Mouse (Mus musculus) forebrain, postnatal 0 days (tissue): ENCODE measurements around the gene Kidins220. TPM values are rescaled to one million over a fixed set of nuclear protein-coding genes. Genes with fewer than 3 reads are reported as not detected.
A peak's percentile ranks its signal among the peaks of the same experiment; 100 is the strongest.

Experiments
- ATAC-seq: fragments of 200-750 bp; cut with Nextera tagmentation; 2 replicates; pipeline ENCODE4 v1.8.0; 2017; ENCODE audit warnings: mild to moderate bottlenecking, moderate library complexity
- DNase-seq: peaks from one replicate; pipeline ENCODE4 v3.0.0-alpha.2; 2015
- H3K27ac ChIP-seq: fragments of 300-500 bp; sonication (generic); 2 replicates; pipeline ENCODE4 v1.5.1; 2014; ENCODE audit warnings: low read depth, mild to moderate bottlenecking, antibody characterized with exemption, low read length, moderate library complexity, mixed read lengths
- H3K27me3 ChIP-seq: fragments of 300-500 bp; sonication (generic); 2 replicates; pipeline ENCODE4 v1.6.1; 2014; ENCODE audit warnings: mild to moderate bottlenecking, low read length, mixed read lengths; ENCODE audit not compliant: insufficient read depth
- H3K36me3 ChIP-seq: fragments of 300-500 bp; sonication (generic); 2 replicates; pipeline ENCODE4 v1.6.1; 2014; ENCODE audit warnings: mild to moderate bottlenecking, moderate library complexity; ENCODE audit not compliant: insufficient read depth
- H3K4me1 ChIP-seq: fragments of 300-500 bp; sonication (generic); 2 replicates; pipeline ENCODE4 v1.6.1; 2014; ENCODE audit warnings: antibody characterized with exemption; ENCODE audit not compliant: insufficient read depth
- H3K4me2 ChIP-seq: fragments of 300-500 bp; sonication (generic); 2 replicates; pipeline ENCODE4 v1.6.1; 2014; ENCODE audit warnings: low read depth, mild to moderate bottlenecking, moderate library complexity
- H3K4me3 ChIP-seq: fragments of 300-500 bp; sonication (generic); 2 replicates; pipeline ENCODE4 v1.5.1; 2014; ENCODE audit warnings: low read depth, low read length, mixed read lengths
- H3K9ac ChIP-seq: fragments of 300-500 bp; sonication (generic); 2 replicates; pipeline ENCODE4 v1.6.1; 2014; ENCODE audit warnings: mild to moderate bottlenecking
- H3K9me3 ChIP-seq: fragments of 300-500 bp; sonication (generic); 2 replicates; pipeline ENCODE4 v1.6.1; 2016; ENCODE audit warnings: low read length
- CTCF ChIP-seq: sonication (generic); IDR thresholded peaks from 2 replicates; pipeline ENCODE4 v1.5.1; 2016; ENCODE audit warnings: antibody characterized with exemption, control low read depth, low read depth
- whole genome bisulfite sequencing: fragments of 180-500 bp; shearing (Covaris S2); extraction: QIAGEN DNeasy Blood & Tissue Kit; methylation state at CpG from one replicate; pipeline ENCODE4 v1.1.7; 2014; 5-methylcytosine and 5-hydroxymethylcytosine counted together
- polyA plus RNA-seq: library from polyadenylated mRNA; unstranded; fragments of >200 nt; fragmentation: Nextera tagmentation; extraction: Ambion mirVana; gene quantifications from 2 replicates; pipeline ENCODE4 v1.2.1, GENCODE M21; 2015
- total RNA-seq: library from RNA; depleted of rRNA; stranded (reverse); fragments of >200 nt; gene quantifications from 2 replicates; pipeline ENCODE4 v1.2.3, GENCODE M21; 2014

Kidins220 gene
- total and polyA plus RNA-seq, 2 experiments from 2014 or later, result 103 to 394 TPM

DNA sequence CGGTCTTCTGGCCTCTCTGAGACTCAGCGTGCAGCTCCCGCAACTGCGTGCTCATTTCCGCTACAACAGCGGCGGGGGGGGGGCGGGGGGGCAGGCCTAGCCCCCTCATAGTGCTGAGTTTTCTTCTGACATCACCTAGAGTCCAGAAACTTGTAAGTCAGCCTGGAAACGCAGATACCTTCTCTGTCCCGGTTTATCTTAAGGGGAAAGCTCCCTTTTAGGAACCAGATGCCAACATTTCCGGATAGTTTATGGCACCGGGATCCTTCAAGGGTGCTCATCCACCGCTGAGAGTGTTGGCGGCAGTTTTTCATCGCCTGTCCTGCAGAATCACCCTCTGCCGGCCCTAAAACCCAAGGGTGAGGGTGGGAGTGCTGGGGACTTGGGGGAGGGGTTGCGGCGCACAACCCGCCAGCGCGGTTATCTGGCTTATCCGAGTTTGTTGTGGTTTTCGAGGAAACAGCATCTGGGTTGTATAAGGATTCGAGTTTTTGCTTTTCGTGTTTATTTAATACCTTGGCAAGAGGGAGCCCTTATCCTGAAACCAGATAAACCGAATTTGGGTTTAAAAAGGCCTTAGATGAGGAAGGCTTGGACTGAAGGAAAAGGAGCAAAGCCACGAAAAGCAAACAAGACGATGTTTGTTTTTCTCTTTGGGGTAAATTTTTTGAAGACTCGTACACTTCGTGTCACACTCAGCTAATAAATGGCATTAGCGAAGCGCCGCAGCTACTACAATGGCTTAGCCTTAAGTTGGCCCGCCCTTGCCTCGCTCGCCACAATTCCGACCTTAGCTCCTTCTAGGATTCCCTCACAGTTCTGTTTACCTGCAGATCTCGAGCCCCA, 125.1 kb downstream of the Kidins220 start:
- Histone ChIP-seq H3K4me3 (peak overlapping the region; percentile 69), H3K4me2 (peak overlapping the region; percentile 95), H3K4me1 (peaks cover 22% of the 10 kb centered on the region), H3K9me3 (no peaks in the 10 kb centered on the region), H3K27me3 (no peaks in the 10 kb centered on the region), H3K9ac (peak overlapping the region; percentile 71), H3K27ac (peak overlapping the region; percentile 92), H3K36me3 (no peaks in the 10 kb centered on the region)
- DNase-seq (peak; percentile 67), ATAC-seq (no peak)
- 2% methylated on average over 38 of the region's 38 CpGs for WGBS
- TF ChIP-seq CTCF, result no peak

DNA sequence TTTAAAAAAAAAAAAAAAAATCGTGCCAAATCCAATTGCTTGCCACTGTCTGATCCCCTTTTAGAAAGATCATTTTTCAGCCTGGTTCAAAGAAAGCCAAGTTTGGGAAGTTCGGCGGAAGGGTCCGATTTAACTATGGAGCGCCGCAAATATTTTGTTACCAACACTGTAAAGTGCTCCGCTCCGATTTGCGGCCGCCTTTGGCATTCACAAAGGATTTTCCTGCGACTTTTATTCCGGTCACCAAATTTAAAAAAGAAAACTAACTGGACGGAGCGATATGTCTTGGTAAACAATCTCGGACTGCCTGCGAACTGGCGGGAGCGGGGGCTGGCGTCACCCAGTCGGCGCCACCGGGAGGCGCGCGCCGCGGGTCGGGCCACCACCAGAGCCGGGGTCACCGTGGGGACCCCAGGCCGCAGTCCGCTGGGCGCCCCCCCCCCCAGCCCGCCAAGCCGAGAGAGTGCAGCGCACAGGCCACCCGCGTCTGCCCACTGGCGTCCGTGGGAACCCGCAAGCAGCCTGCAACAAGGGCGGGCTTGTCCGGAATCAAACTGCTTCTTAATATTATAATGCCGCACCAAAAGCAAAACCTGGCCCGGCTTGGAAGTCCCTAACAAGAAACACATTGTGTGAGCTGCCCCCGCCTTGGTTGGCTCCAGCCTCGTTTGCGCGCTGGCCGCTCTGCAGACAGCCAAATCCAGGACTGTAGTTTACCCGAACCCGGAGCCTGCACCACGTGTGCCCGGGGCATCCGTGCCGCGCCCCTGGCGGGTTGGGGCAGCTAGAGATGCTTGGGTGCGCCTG, 125.9 kb downstream of the Kidins220 start:
- peak overlapping the region; percentile 92 for H3K27ac ChIP-seq
- no peak for TF ChIP-seq CTCF
- H3K4me2 ChIP-seq, result peak overlapping the region; percentile 95
- H3K9me3 ChIP-seq, result no peaks in the 10 kb centered on the region
- ATAC-seq (no peak), DNase-seq (peak; percentile 58)
- peaks cover 22% of the 10 kb centered on the region for H3K4me1 ChIP-seq
- no peaks in the 10 kb centered on the region for H3K27me3 ChIP-seq
- H3K4me3 ChIP-seq, result peak overlapping the region; percentile 69
- peak overlapping the region; percentile 71 for H3K9ac ChIP-seq
- H3K36me3 ChIP-seq, result no peaks in the 10 kb centered on the region
- 2% methylated on average over 55 of the region's 59 CpGs for WGBS

DNA sequence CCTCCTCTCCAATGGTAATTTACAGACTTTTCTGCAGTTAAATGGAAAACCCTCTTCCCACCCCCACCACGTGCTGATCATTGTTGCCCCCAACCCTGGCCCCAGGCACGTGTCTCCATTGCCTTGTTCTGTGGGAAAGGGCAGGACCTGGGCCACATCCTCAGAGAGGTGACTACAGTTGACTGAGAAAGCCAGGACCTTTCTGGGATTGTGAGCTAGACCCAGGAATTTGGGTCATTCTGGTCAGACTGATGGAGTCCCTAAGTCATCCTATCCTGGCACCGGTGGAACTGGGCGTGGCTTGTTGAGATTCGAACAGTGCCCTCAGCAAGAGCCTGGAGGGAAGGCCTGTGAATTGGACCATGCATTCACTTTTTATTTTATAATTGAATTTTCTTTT, 126.7 kb downstream of the Kidins220 start:
- WGBS, result 29% methylated on average over 5 of the region's 5 CpGs
- no peak overlapping the region for H3K27ac ChIP-seq

DNA sequence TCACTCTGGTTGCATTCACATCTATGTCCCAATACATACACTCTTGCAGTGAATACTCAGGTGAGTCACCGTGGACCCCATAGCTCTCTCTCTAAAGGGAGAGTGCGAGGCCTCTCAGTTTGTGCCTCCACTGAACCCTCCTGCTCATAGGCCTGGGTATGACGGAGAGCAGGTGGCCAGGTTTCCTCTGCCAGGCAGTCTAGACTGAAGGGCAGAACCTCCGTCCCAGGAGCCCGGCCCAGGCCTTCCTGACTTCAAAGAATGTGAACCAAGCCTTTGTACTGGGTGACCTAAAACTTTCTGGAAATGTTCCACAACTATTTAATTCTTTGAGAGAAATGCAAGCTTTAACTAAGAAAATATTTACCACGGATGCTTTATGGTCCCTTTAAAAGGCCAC, 129.2 kb downstream of the Kidins220 start:
- ATAC-seq (no peak), DNase-seq (no peak)
- WGBS, result 78% methylated on average over 6 of the region's 6 CpGs
- H3K27ac ChIP-seq, result no peak overlapping the region
- no peaks in the 10 kb centered on the region for H3K9me3 ChIP-seq
- 0 out of 2 replicates have a peak, but pooled peaks cover 7% of the 10 kb centered on the region for H3K4me1 ChIP-seq
- H3K4me3 ChIP-seq, result no peak overlapping the region
- no peak overlapping the region for H3K4me2 ChIP-seq
- no peak overlapping the region for H3K9ac ChIP-seq
- H3K27me3 ChIP-seq, result no peaks in the 10 kb centered on the region
- TF ChIP-seq CTCF, result no peak
- no peaks in the 10 kb centered on the region for H3K36me3 ChIP-seq

More for the DNA sequence above, 126.7 kb downstream of the Kidins220 start:
- Histone ChIP-seq H3K4me3 (no peak overlapping the region), H3K27me3 (no peaks in the 10 kb centered on the region), H3K9ac (no peak overlapping the region), H3K4me1 (peaks cover 22% of the 10 kb centered on the region), H3K36me3 (no peaks in the 10 kb centered on the region), H3K9me3 (no peaks in the 10 kb centered on the region), H3K4me2 (peak overlapping the region; percentile 95)
- ATAC-seq, result no peak
- DNase-seq, result no peak
- TF ChIP-seq CTCF, result no peak

DNA sequence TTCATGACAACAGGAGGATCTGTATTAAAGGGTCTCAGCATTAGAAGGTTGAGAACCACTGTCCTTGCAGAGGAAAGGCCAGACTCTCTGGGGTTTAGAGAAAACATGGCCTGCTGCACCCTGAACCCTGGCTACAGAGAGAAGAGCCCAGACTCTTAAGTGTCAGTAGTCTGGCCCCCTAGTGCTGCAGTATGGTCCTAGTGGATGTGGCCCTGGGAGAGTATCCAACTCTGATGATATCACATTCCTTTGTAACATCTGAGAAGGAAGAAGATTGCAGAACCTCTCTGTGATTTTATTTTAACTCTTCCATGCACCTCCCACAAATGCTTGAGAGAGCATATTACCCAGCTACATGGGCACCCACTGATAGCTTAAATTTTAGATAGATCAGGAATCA, 129.8 kb downstream of the Kidins220 start:
- no peak overlapping the region for H3K27ac ChIP-seq
- H3K4me1 ChIP-seq, result 0 out of 2 replicates have a peak, but pooled peaks cover 7% of the 10 kb centered on the region
- ATAC-seq, result no peak
- no peaks in the 10 kb centered on the region for H3K27me3 ChIP-seq
- no peak overlapping the region for H3K4me3 ChIP-seq
- no peaks in the 10 kb centered on the region for H3K9me3 ChIP-seq
- H3K36me3 ChIP-seq, result no peaks in the 10 kb centered on the region
- no peak overlapping the region for H3K4me2 ChIP-seq
- TF ChIP-seq CTCF, result no peak
- DNase-seq, result no peak
- no peak overlapping the region for H3K9ac ChIP-seq

DNA sequence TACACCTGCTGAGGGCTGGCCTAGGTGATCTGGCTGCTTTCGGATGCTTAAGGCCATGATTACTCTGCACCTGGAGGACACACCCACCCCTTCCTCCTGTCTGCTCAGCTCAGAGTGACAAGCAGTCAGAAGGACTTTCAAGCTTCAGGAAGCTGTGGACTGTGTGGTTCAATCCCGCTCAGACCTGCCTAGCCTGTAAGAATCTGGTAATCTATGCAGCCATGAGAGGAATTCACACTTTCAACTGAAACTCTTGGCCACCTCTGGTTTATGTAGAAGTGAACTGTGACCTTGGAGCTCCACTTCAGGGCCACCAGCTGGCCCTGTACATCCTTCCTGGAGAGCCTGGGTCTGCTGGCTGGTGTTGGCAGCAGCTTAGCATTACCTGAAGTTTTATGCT, 134.1 kb downstream of the Kidins220 start:
- Histone ChIP-seq H3K4me3 (no peak overlapping the region), H3K4me1 (no peaks in the 10 kb centered on the region), H3K9ac (no peak overlapping the region), H3K27ac (no peak overlapping the region), H3K36me3 (no peaks in the 10 kb centered on the region), H3K9me3 (no peaks in the 10 kb centered on the region), H3K4me2 (no peak overlapping the region), H3K27me3 (no peaks in the 10 kb centered on the region)
- ATAC-seq (no peak), DNase-seq (no peak)
- no peak for TF ChIP-seq CTCF
- WGBS, result 82% methylated on average over 2 of the region's 2 CpGs
